Mouse (Mus musculus): ENCODE measurements around the gene Camkmt.

- no peak for TF ChIP-seq EP300 (IDR thresholded peaks at IDR 0.05; ENCODE audit: low read depth)
- TF ChIP-seq CTCF (IDR thresholded peaks at IDR 0.05; ENCODE audit: low read depth), result no peak
Observed at GRCm38 (mm10) chr17:85271466-85272175, 181.3 kb downstream of the Camkmt start.
